Mouse (Mus musculus) ES-Bruce4 (cell line): ENCODE data around the gene Trappc2l.

ENCODE experiments used
- CTCF ChIP-seq: IDR thresholded peaks from one replicate; pipeline ENCODE4 v1.8.1; 2011; ENCODE audit warnings: low read depth, low read length
- EP300 ChIP-seq: IDR thresholded peaks from 2 replicates; pipeline ENCODE4 v1.6.1; 2011; ENCODE audit warnings: low read depth, low read length; ENCODE audit not compliant: insufficient read depth

DNA sequence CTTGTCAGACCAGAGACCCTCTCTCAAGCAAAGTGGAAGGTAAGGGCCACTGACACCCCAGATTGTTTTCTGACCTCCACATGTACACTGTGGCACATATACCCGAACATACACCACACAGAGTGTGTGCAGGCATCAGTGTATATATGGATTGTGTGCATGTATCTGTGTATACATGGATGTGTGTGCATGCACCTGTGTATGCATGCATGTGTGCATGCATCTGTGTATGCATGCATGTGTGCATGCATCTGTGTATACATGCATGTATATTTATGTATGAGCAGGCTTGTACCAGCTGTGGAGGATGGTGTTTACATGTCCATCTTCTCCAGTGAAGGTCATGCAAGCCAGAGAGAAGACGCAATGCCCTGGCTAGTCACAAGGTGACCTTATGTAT, 50.5 kb downstream of the Trappc2l start:
- TF ChIP-seq CTCF, result no peak
- no peak for TF ChIP-seq EP300
